Mouse (Mus musculus): ENCODE results near the gene Trpv4. TPM values are rescaled to one million over a fixed set of nuclear protein-coding genes. Genes with fewer than 3 reads are reported as not detected.

The Trpv4 gene
- polyA plus RNA-seq, 1 experiment, result 4.2 TPM

GRCm38 (mm10) chr5:114581486-114581885 lies 76.7 kb downstream of the Trpv4 start:
- DNase-seq (ENCODE audit: low read depth in 1 of 2, low spot score in 2 of 2), result no peak
- H3K36me3 ChIP-seq (ENCODE audit: control insufficient read depth, insufficient read depth, low read length), result no peaks in the 10 kb centered on the region
- no peaks in the 10 kb centered on the region for H3K4me1 ChIP-seq (ENCODE audit: control insufficient read depth, insufficient read depth, insufficient read length)
- no peak overlapping the region for H3K27ac ChIP-seq (ENCODE audit: insufficient read depth, low read length)
- H3K4me3 ChIP-seq (ENCODE audit: extremely low read depth, insufficient read depth, insufficient read length), result no peak overlapping the region
- 90% methylated on average over 12 of the region's 12 CpGs for WGBS
- no peaks in the 10 kb centered on the region for H3K27me3 ChIP-seq (ENCODE audit: control insufficient read depth, insufficient read depth, low read length)
- no peak for TF ChIP-seq CTCF (IDR thresholded peaks at IDR 0.05; ENCODE audit: extremely low read depth, insufficient read depth, insufficient read length, insufficient replicate concordance)
- TF ChIP-seq POLR2A (IDR thresholded peaks at IDR 0.05; ENCODE audit: low read depth, low read length), result no peak

DNA sequence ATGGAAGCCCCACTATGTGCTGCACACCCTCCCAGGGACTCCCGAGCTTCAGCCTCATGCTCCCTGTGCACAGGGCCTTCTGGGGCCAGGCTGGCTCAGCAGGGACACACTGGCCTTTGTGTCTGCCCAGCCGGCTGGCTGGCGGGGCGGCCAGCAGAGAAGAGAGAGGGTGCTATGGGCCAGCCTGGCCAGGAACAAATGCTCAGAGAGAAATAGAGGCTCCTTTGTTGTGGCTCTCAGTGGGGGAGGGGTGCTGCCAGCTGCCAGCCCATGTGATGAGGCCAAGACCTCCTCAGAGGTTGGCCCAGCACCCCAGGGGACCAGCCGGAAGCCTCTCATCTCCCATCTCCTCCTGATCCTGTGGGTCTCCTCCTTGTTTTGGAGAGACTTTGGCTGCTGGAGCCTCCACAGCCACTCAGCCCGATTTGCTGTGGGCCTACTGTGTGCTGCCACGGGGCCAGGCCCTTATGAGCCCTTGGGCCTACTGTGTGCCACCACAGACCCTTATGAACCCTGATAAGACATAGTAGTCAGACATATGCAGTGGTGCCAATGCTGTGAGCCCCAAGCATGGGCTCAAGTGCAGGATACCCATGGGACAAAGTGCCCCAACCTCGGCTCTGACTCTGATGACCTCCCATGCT lies 78.4 kb downstream of the Trpv4 start:
- no peaks in the 10 kb centered on the region for H3K4me1 ChIP-seq (ENCODE audit: control insufficient read depth, insufficient read depth, insufficient read length)
- no peak overlapping the region for H3K4me3 ChIP-seq (ENCODE audit: extremely low read depth, insufficient read depth, insufficient read length)
- H3K27ac ChIP-seq (ENCODE audit: insufficient read depth, low read length), result no peak overlapping the region
- no peaks in the 10 kb centered on the region for H3K36me3 ChIP-seq (ENCODE audit: control insufficient read depth, insufficient read depth, low read length)
- no peaks in the 10 kb centered on the region for H3K27me3 ChIP-seq (ENCODE audit: control insufficient read depth, insufficient read depth, low read length)
- no peak for DNase-seq (ENCODE audit: low read depth in 1 of 2, low spot score in 2 of 2)
- WGBS, result 60% methylated on average over 8 of the region's 8 CpGs
- TF ChIP-seq POLR2A (IDR thresholded peaks at IDR 0.05; ENCODE audit: low read depth, low read length), result no peak

- no peak for DNase-seq (ENCODE audit: low read depth in 1 of 2, low spot score in 2 of 2)
- Histone ChIP-seq H3K4me1 (ENCODE audit: control insufficient read depth, insufficient read depth, insufficient read length) (no peaks in the 10 kb centered on the region), H3K27ac (ENCODE audit: insufficient read depth, low read length) (no peak overlapping the region), H3K36me3 (ENCODE audit: control insufficient read depth, insufficient read depth, low read length) (no peaks in the 10 kb centered on the region), H3K4me3 (ENCODE audit: extremely low read depth, insufficient read depth, insufficient read length) (no peak overlapping the region), H3K27me3 (ENCODE audit: control insufficient read depth, insufficient read depth, low read length) (no peaks in the 10 kb centered on the region)
- no peak for TF ChIP-seq POLR2A (IDR thresholded peaks at IDR 0.05; ENCODE audit: low read depth, low read length)
- TF ChIP-seq CTCF (IDR thresholded peaks at IDR 0.05; ENCODE audit: extremely low read depth, insufficient read depth, insufficient read length, insufficient replicate concordance), result no peak
- 87% methylated on average over 20 of the region's 20 CpGs for WGBS
Measured at GRCm38 (mm10) chr5:114578361-114578760, 79.9 kb downstream of the Trpv4 start.

DNA sequence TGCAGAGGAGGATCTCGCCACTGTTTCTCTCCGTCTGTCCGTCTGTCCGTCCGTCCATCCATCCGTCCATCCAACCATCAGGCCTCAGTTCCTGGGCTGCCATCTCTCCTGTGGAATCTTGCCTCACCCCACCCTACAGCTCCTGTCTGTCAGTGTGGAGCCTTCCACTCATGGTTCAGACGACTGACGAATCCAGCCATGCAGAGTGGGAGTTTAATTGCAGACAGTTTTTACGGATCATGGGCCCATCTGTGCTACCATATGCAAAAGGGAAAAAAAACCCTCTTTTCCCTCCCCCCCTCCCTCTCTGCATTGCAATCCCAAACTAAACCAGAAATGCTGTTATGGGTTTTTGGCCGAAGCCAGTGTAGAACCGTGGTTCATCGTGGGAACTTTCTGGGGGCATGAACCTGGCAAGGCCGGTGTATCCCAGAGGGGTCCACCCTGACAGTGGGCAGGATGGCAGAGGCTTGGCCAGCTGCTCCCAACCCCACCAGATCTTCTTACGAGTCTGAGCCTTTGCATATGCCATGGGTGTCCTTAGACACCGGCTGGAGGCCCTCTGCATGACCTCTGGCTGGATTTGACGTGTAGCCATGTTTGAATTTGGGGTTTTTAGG lies 82.1 kb downstream of the Trpv4 start:
- Histone ChIP-seq H3K27ac (ENCODE audit: insufficient read depth, low read length) (no peak overlapping the region), H3K4me1 (ENCODE audit: control insufficient read depth, insufficient read depth, insufficient read length) (peaks cover 6% of the 10 kb centered on the region), H3K4me3 (ENCODE audit: extremely low read depth, insufficient read depth, insufficient read length) (no peak overlapping the region), H3K27me3 (ENCODE audit: control insufficient read depth, insufficient read depth, low read length) (no peaks in the 10 kb centered on the region), H3K36me3 (ENCODE audit: control insufficient read depth, insufficient read depth, low read length) (no peaks in the 10 kb centered on the region)
- TF ChIP-seq POLR2A (IDR thresholded peaks at IDR 0.05; ENCODE audit: low read depth, low read length) (no peak), CTCF (IDR thresholded peaks at IDR 0.05; ENCODE audit: extremely low read depth, insufficient read depth, insufficient read length, insufficient replicate concordance) (no peak)
- WGBS, result 94% methylated on average over 16 of the region's 16 CpGs
- no peak for DNase-seq (ENCODE audit: low read depth in 1 of 2, low spot score in 2 of 2)

DNA sequence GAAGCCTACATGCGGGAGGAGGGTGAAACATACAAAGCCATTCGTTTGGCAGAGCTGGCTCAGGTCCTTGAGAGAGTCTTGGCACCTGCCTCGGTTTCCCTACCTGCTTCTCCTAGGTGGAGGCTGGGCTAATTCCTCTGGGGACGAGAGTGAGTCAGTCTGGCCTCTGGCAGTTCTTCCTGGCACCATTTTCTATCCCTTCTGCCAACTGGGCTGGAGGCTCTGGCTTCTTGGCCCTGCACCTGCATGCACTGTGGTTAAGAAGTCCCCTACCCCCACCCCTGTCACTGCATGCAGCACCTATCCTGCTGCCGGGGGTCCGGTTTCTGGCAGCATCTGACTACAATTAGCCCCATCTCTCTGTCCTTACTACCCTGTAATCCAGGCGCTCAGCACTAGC lies 82.7 kb downstream of the Trpv4 start:
- Histone ChIP-seq H3K4me3 (ENCODE audit: extremely low read depth, insufficient read depth, insufficient read length) (no peak overlapping the region), H3K27ac (ENCODE audit: insufficient read depth, low read length) (no peak overlapping the region), H3K36me3 (ENCODE audit: control insufficient read depth, insufficient read depth, low read length) (no peaks in the 10 kb centered on the region), H3K4me1 (ENCODE audit: control insufficient read depth, insufficient read depth, insufficient read length) (peaks cover 6% of the 10 kb centered on the region), H3K27me3 (ENCODE audit: control insufficient read depth, insufficient read depth, low read length) (no peaks in the 10 kb centered on the region)
- DNase-seq (ENCODE audit: low read depth in 1 of 2, low spot score in 2 of 2), result no peak
- no peak for TF ChIP-seq POLR2A (IDR thresholded peaks at IDR 0.05; ENCODE audit: low read depth, low read length)
- TF ChIP-seq CTCF (IDR thresholded peaks at IDR 0.05; ENCODE audit: extremely low read depth, insufficient read depth, insufficient read length, insufficient replicate concordance), result no peak
- 80% methylated on average over 7 of the region's 7 CpGs for WGBS

DNA sequence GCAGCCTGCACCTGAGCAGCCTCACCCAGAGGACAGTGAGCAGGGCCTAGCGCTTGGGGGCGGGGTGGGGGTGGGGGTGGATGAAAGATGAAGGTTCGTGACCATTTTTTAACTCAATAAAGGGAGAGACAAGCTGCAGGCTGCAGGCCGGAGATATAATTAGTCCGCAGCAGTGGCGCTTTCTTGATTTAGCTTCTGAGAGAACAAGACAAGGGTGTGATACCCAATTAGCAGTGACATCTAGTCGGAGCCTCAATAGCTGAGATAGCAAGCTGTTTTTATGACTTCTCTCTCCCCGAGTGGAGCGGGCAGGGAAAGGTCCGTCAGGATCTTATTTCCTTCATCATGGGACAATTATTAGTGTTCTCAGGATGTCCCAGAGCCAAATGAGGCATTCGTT lies 83.2 kb downstream of the Trpv4 start:
- WGBS, result 87% methylated on average over 11 of the region's 11 CpGs
- Histone ChIP-seq H3K36me3 (ENCODE audit: control insufficient read depth, insufficient read depth, low read length) (no peaks in the 10 kb centered on the region), H3K27ac (ENCODE audit: insufficient read depth, low read length) (no peak overlapping the region), H3K4me3 (ENCODE audit: extremely low read depth, insufficient read depth, insufficient read length) (no peak overlapping the region), H3K4me1 (ENCODE audit: control insufficient read depth, insufficient read depth, insufficient read length) (peaks cover 6% of the 10 kb centered on the region), H3K27me3 (ENCODE audit: control insufficient read depth, insufficient read depth, low read length) (no peaks in the 10 kb centered on the region)
- TF ChIP-seq POLR2A (IDR thresholded peaks at IDR 0.05; ENCODE audit: low read depth, low read length) (no peak), CTCF (IDR thresholded peaks at IDR 0.05; ENCODE audit: extremely low read depth, insufficient read depth, insufficient read length, insufficient replicate concordance) (no peak)
- DNase-seq (ENCODE audit: low read depth in 1 of 2, low spot score in 2 of 2), result no peak

DNA sequence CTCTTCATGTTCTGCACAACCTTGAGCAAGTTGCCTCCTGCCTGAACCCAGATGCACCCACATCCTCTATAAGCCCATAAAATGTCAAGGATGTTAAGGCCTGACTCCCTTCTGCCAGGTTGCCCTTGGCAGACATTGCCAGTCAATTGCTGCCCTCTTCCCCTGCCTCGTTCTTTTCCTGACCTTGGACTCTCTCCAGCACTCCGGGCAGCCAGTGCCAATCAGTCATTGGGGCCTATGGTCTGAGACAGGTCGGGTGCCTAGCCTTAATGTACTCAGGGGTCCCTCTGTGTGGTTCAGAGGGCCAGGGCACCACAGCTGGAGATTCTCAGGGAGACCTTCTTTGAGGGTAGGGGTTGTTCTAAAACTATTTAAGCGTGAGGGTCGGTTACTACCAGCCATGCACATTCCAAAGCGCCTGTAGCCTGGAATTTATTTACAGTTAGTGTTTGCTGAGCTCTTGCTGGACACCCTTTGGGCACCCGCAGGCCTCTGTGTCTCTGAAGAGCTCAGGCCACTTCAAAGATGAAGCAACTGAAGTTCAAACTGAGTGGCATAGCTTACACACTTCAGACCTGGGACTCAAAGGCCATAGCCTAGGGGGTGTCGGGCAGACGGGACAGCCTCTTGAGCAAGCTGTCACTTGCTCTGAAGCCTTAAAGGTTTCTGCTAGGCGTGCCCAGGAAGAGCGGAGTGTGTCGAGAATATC lies 84.1 kb downstream of the Trpv4 start:
- Histone ChIP-seq H3K4me3 (ENCODE audit: extremely low read depth, insufficient read depth, insufficient read length) (no peak overlapping the region), H3K27ac (ENCODE audit: insufficient read depth, low read length) (no peak overlapping the region), H3K36me3 (ENCODE audit: control insufficient read depth, insufficient read depth, low read length) (no peaks in the 10 kb centered on the region), H3K27me3 (ENCODE audit: control insufficient read depth, insufficient read depth, low read length) (no peaks in the 10 kb centered on the region), H3K4me1 (ENCODE audit: control insufficient read depth, insufficient read depth, insufficient read length) (peaks cover 9% of the 10 kb centered on the region)
- DNase-seq (ENCODE audit: low read depth in 1 of 2, low spot score in 2 of 2), result no peak
- TF ChIP-seq CTCF (IDR thresholded peaks at IDR 0.05; ENCODE audit: extremely low read depth, insufficient read depth, insufficient read length, insufficient replicate concordance) (no peak), POLR2A (IDR thresholded peaks at IDR 0.05; ENCODE audit: low read depth, low read length) (no peak)
- WGBS, result 81% methylated on average over 12 of the region's 12 CpGs

Measured in spleen, adult 2 months (tissue).